Mouse (Mus musculus): Measurements from ENCODE around the gene Nup205. TPM values are rescaled to one million over a fixed set of nuclear protein-coding genes. Genes with fewer than 3 reads are reported as not detected.

The Nup205 gene
- polyA plus RNA-seq, 1 experiment from 2014 or later = 50.6 TPM

- H3K4me3 ChIP-seq = peak overlapping the region; percentile 75
- 48% methylated on average over 5 of the region's 5 CpGs for WGBS
- no peaks in the 10 kb centered on the region for H3K27me3 ChIP-seq (ENCODE audit: low read depth, poor library complexity, severe bottlenecking)
- no peak for DNase-seq (ENCODE audit: low spot score)
- H3K27ac ChIP-seq (replicated peaks) = peak overlapping the region; percentile 92
- H3K36me3 ChIP-seq = no peaks in the 10 kb centered on the region
- no peaks in the 10 kb centered on the region for H3K9me3 ChIP-seq (replicated peaks)
- H3K4me1 ChIP-seq = peaks cover 34% of the 10 kb centered on the region
These were observed 76.3 kb downstream of the Nup205 start for GRCm38 (mm10) chr6:35253474-35253873.

GRCm38 (mm10) chr6:35254136-35254904 is 77.1 kb downstream of the Nup205 start:
- 52% methylated on average over 9 of the region's 9 CpGs for WGBS
- Histone ChIP-seq H3K27ac (replicated peaks) (no peak overlapping the region; the same call in 1 of the 2 replicates), H3K4me3 (peak overlapping the region; percentile 75)

GRCm38 (mm10) chr6:35255017-35255416 is 77.8 kb downstream of the Nup205 start:
- WGBS = 78% methylated on average over 12 of the region's 12 CpGs
- DNase-seq (ENCODE audit: low spot score) = no peak
- Histone ChIP-seq H3K4me1 (peaks cover 34% of the 10 kb centered on the region), H3K4me3 (peak overlapping the region; percentile 75), H3K36me3 (no peaks in the 10 kb centered on the region), H3K27ac (replicated peaks) (no peak overlapping the region), H3K9me3 (replicated peaks) (no peaks in the 10 kb centered on the region), H3K27me3 (ENCODE audit: low read depth, poor library complexity, severe bottlenecking) (no peaks in the 10 kb centered on the region)

More at GRCm38 (mm10) chr6:35254136-35254904, 77.1 kb downstream of the Nup205 start:
- H3K27me3 ChIP-seq (ENCODE audit: low read depth, poor library complexity, severe bottlenecking) = no peaks in the 10 kb centered on the region
- H3K4me1 ChIP-seq = peaks cover 34% of the 10 kb centered on the region
- H3K36me3 ChIP-seq = no peaks in the 10 kb centered on the region
- H3K9me3 ChIP-seq (replicated peaks) = no peaks in the 10 kb centered on the region
- no peak for DNase-seq (ENCODE audit: low spot score)

- Histone ChIP-seq H3K27me3 (ENCODE audit: low read depth, poor library complexity, severe bottlenecking) (no peaks in the 10 kb centered on the region), H3K27ac (replicated peaks) (no peak overlapping the region), H3K36me3 (peaks cover 13% of the 10 kb centered on the region), H3K4me3 (no peak overlapping the region), H3K4me1 (peaks cover 34% of the 10 kb centered on the region), H3K9me3 (replicated peaks) (no peaks in the 10 kb centered on the region)
- 89% methylated on average over 7 of the region's 7 CpGs for WGBS
- no peak for DNase-seq (ENCODE audit: low spot score)
These were observed 79.5 kb downstream of the Nup205 start for GRCm38 (mm10) chr6:35256691-35257090.

GRCm38 (mm10) chr6:35257626-35258190 is 80.5 kb downstream of the Nup205 start:
- Histone ChIP-seq H3K27me3 (ENCODE audit: low read depth, poor library complexity, severe bottlenecking) (no peaks in the 10 kb centered on the region), H3K27ac (replicated peaks) (no peak overlapping the region), H3K4me3 (no peak overlapping the region), H3K36me3 (peaks cover 23% of the 10 kb centered on the region), H3K4me1 (peaks cover 30% of the 10 kb centered on the region), H3K9me3 (replicated peaks) (no peaks in the 10 kb centered on the region)
- DNase-seq (ENCODE audit: low spot score) = no peak
- 87% methylated on average over 13 of the region's 13 CpGs for WGBS

GRCm38 (mm10) chr6:35258922-35259321 is 81.7 kb downstream of the Nup205 start:
- WGBS = 96% methylated on average over 2 of the region's 2 CpGs
- H3K4me1 ChIP-seq = peaks cover 20% of the 10 kb centered on the region
- no peak for DNase-seq (ENCODE audit: low spot score)
- peaks cover 35% of the 10 kb centered on the region for H3K36me3 ChIP-seq
- H3K27ac ChIP-seq (replicated peaks) = no peak overlapping the region
- H3K27me3 ChIP-seq (ENCODE audit: low read depth, poor library complexity, severe bottlenecking) = no peaks in the 10 kb centered on the region
- H3K4me3 ChIP-seq = no peak overlapping the region
- no peaks in the 10 kb centered on the region for H3K9me3 ChIP-seq (replicated peaks)

GRCm38 (mm10) chr6:35259526-35259925 is 82.3 kb downstream of the Nup205 start:
- Histone ChIP-seq H3K4me1 (peaks cover 14% of the 10 kb centered on the region), H3K27ac (replicated peaks) (no peak overlapping the region), H3K4me3 (no peak overlapping the region), H3K9me3 (replicated peaks) (no peaks in the 10 kb centered on the region), H3K36me3 (peaks cover 38% of the 10 kb centered on the region), H3K27me3 (ENCODE audit: low read depth, poor library complexity, severe bottlenecking) (no peaks in the 10 kb centered on the region)
- 84% methylated on average over 5 of the region's 5 CpGs for WGBS
- no peak for DNase-seq (ENCODE audit: low spot score)

GRCm38 (mm10) chr6:35260531-35260930 is 83.3 kb downstream of the Nup205 start:
- peaks cover 4% of the 10 kb centered on the region for H3K4me1 ChIP-seq
- 89% methylated on average over 7 of the region's 7 CpGs for WGBS
- no peak overlapping the region for H3K27ac ChIP-seq (replicated peaks)
- H3K27me3 ChIP-seq (ENCODE audit: low read depth, poor library complexity, severe bottlenecking) = no peaks in the 10 kb centered on the region
- DNase-seq (ENCODE audit: low spot score) = no peak
- H3K36me3 ChIP-seq = peaks cover 38% of the 10 kb centered on the region
- no peaks in the 10 kb centered on the region for H3K9me3 ChIP-seq (replicated peaks)
- H3K4me3 ChIP-seq = no peak overlapping the region

- Histone ChIP-seq H3K27me3 (ENCODE audit: low read depth, poor library complexity, severe bottlenecking) (no peaks in the 10 kb centered on the region), H3K27ac (replicated peaks) (no peak overlapping the region), H3K36me3 (peaks cover 35% of the 10 kb centered on the region), H3K9me3 (replicated peaks) (no peaks in the 10 kb centered on the region), H3K4me1 (no peaks in the 10 kb centered on the region), H3K4me3 (no peak overlapping the region)
- WGBS = 91% methylated on average over 15 of the region's 15 CpGs
- DNase-seq (ENCODE audit: low spot score) = no peak
These were observed 88.5 kb downstream of the Nup205 start for GRCm38 (mm10) chr6:35265580-35266278.

- WGBS = 95% methylated on average over 13 of the region's 13 CpGs
- no peaks in the 10 kb centered on the region for H3K4me1 ChIP-seq
- no peaks in the 10 kb centered on the region for H3K27me3 ChIP-seq (ENCODE audit: low read depth, poor library complexity, severe bottlenecking)
- H3K36me3 ChIP-seq = peaks cover 5% of the 10 kb centered on the region
- DNase-seq (ENCODE audit: low spot score) = no peak
- no peak overlapping the region for H3K27ac ChIP-seq (replicated peaks)
- H3K4me3 ChIP-seq = no peak overlapping the region
- H3K9me3 ChIP-seq (replicated peaks) = no peaks in the 10 kb centered on the region
These were observed 91.5 kb downstream of the Nup205 start for GRCm38 (mm10) chr6:35268711-35269110.

- H3K27ac ChIP-seq (replicated peaks) = no peak overlapping the region
- H3K4me1 ChIP-seq = no peaks in the 10 kb centered on the region
- no peak overlapping the region for H3K4me3 ChIP-seq
- H3K9me3 ChIP-seq (replicated peaks) = no peaks in the 10 kb centered on the region
- 80% methylated on average over 13 of the region's 13 CpGs for WGBS
- no peak for DNase-seq (ENCODE audit: low spot score)
- H3K27me3 ChIP-seq (ENCODE audit: low read depth, poor library complexity, severe bottlenecking) = no peaks in the 10 kb centered on the region
- H3K36me3 ChIP-seq = no peaks in the 10 kb centered on the region
These were observed 92.4 kb downstream of the Nup205 start for GRCm38 (mm10) chr6:35269643-35270042.

GRCm38 (mm10) chr6:35271094-35271855 is 94.1 kb downstream of the Nup205 start:
- Histone ChIP-seq H3K4me3 (no peak overlapping the region), H3K27me3 (ENCODE audit: low read depth, poor library complexity, severe bottlenecking) (no peaks in the 10 kb centered on the region), H3K27ac (replicated peaks) (no peak overlapping the region), H3K36me3 (no peaks in the 10 kb centered on the region), H3K4me1 (no peaks in the 10 kb centered on the region), H3K9me3 (replicated peaks) (no peaks in the 10 kb centered on the region)
- no peak for DNase-seq (ENCODE audit: low spot score)
- 91% methylated on average over 12 of the region's 12 CpGs for WGBS
